Mouse (Mus musculus): ENCODE measurements around the gene Snap47. TPM values are rescaled to one million over a fixed set of nuclear protein-coding genes. Genes with fewer than 3 reads are reported as not detected.
"Not testable (repeated sequence)": the region's sequence is repeated elsewhere in the genome, so short reads cannot be mapped to it uniquely, and the experiment has no call there.

Gene Snap47
- polyA plus RNA-seq, 1 experiment from 2014 or later: 119 TPM

DNA sequence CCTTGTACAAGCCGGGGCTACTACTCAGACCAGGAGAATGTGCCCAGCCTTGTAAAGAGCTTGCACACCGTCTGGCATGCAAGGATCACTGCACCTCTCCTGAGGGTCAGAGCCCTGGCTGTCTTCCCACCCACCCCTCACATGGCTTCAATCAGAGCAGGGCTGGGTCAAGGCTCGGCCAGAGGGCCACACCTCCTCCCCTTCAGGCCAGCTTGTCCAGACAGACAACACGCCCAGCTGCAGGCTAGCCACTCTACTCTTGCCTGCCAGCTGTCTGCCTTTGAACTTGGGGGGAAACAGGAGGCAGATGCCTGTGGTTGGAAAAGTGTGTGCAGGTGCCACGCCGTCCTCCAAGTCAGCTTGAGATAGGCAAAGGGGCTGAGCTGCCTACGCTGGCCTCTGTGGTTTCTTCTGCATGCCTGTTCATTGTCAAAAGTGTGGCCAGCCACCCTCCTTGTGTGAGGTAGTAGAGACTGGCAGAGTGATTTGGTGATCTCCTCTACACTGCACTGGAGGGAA lies 66.5 kb downstream of the Snap47 start:
- H3K9me3 ChIP-seq (ENCODE audit: low read length): no peaks in the 10 kb centered on the region
- H3K4me3 ChIP-seq (ENCODE audit: low read length): no peak overlapping the region
- H3K4me2 ChIP-seq (replicated peaks; ENCODE audit: low read depth, low read length): no peak overlapping the region
- peak overlapping the region; percentile 28 for H3K9ac ChIP-seq (replicated peaks; ENCODE audit: low read length)
- H3K36me3 ChIP-seq (ENCODE audit: insufficient read depth, low read length): no peaks in the 10 kb centered on the region
- no peaks in the 10 kb centered on the region for H3K27me3 ChIP-seq (ENCODE audit: insufficient read depth, low read length)
- 0 out of 2 replicates have a peak overlapping the region, but pooled peaks have one; percentile 1 for H3K27ac ChIP-seq (ENCODE audit: low read length)
- WGBS: 23% methylated on average over 7 of the region's 7 CpGs
- peak; percentile 69 for ATAC-seq (ENCODE audit: low FRiP score, low TSS enrichment)
- H3K4me1 ChIP-seq (ENCODE audit: insufficient read depth, low read length): peaks cover 21% of the 10 kb centered on the region

DNA sequence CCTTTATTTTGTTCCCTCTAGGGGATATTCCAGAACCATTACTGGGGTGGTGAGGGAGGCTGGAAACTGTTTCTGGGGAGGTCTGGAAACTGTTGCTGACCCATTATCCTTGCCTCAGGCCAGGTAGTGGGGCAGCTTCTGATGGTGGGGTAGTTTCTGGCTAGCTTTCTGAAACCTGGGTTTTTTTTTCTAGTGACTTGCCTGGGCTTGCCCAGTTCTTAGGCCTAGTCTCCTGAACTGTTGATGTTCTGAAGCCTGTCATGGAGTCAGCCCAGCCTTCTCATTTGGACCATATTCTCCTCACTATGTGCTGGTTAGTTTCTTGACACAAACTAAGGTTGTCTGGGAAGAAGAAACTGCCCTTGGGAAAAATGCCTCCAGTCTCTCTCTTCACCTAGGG lies 71.4 kb downstream of the Snap47 start:
- H3K9ac ChIP-seq (replicated peaks; ENCODE audit: low read length): no peak overlapping the region
- no peak for ATAC-seq (ENCODE audit: low FRiP score, low TSS enrichment)
- H3K27ac ChIP-seq (ENCODE audit: low read length): no peak overlapping the region
- H3K4me1 ChIP-seq (ENCODE audit: insufficient read depth, low read length): peaks cover 7% of the 10 kb centered on the region
- H3K4me3 ChIP-seq (ENCODE audit: low read length): no peak overlapping the region
- H3K9me3 ChIP-seq (ENCODE audit: low read length): no peaks in the 10 kb centered on the region
- no peak overlapping the region for H3K4me2 ChIP-seq (replicated peaks; ENCODE audit: low read depth, low read length)
- no peaks in the 10 kb centered on the region for H3K36me3 ChIP-seq (ENCODE audit: insufficient read depth, low read length)
- no peaks in the 10 kb centered on the region for H3K27me3 ChIP-seq (ENCODE audit: insufficient read depth, low read length)

DNA sequence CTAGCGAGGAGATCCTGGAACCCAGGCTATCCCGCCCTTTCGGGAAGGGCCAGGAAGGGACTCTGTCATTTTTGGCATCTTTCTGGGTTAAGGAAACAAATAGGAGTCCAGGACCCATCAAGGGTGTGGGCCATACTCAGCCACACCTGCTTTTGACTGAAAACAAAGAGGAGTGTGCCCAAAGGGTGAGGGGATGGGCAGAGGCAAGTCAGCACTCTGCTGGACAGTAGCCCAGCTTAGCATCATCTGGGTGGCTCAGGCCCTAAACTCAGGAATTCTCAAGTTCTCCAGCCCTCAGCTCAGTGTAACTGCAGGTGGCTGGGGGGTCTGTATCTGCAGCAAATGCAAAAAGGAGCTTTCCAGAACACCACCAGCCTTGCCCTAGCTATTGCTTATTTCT lies 73.0 kb downstream of the Snap47 start:
- no peak for ATAC-seq (ENCODE audit: low FRiP score, low TSS enrichment)
- Histone ChIP-seq H3K9ac (replicated peaks; ENCODE audit: low read length) (no peak overlapping the region), H3K36me3 (ENCODE audit: insufficient read depth, low read length) (no peaks in the 10 kb centered on the region), H3K4me2 (replicated peaks; ENCODE audit: low read depth, low read length) (no peak overlapping the region), H3K4me3 (ENCODE audit: low read length) (no peak overlapping the region), H3K9me3 (ENCODE audit: low read length) (no peaks in the 10 kb centered on the region), H3K27ac (ENCODE audit: low read length) (no peak overlapping the region), H3K4me1 (ENCODE audit: insufficient read depth, low read length) (no peaks in the 10 kb centered on the region), H3K27me3 (ENCODE audit: insufficient read depth, low read length) (no peaks in the 10 kb centered on the region)
- 79% methylated on average over 3 of the region's 3 CpGs for WGBS

DNA sequence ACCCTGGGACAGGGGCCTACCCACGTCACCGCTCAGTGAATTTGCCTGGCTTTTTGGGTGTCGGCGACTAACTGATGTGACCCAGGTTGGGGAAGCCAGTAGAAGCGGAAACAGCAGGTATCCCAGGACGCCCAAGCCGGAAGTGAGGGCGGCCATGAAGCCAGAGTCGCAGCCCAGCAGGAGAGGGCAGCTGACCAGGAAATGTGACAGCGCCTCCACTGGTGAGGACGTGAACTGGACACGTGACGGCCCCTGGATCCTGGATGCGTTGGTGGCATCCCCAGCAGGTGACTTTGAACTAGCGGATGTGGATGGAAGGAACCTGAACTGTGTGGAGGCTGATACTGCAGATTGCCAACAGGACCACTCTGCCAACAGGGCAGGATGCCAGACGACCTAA lies 75.5 kb downstream of the Snap47 start, which contains the start of gene Prss38:
Prss38 (minus strand) TSS at position 183 of the 400 bp plus-strand sequence.
- Histone ChIP-seq H3K4me2 (replicated peaks; ENCODE audit: low read depth, low read length) (no peak within 1 kb of the TSS), H3K9me3 (ENCODE audit: low read length) (no peaks in the 10 kb centered on the region), H3K4me3 (ENCODE audit: low read length) (no peak within 1 kb of the TSS), H3K9ac (replicated peaks; ENCODE audit: low read length) (no peak within 1 kb of the TSS), H3K27ac (ENCODE audit: low read length) (no peak within 1 kb of the TSS), H3K36me3 (ENCODE audit: insufficient read depth, low read length) (no peaks in the 10 kb centered on the region), H3K4me1 (ENCODE audit: insufficient read depth, low read length) (no peaks in the 10 kb centered on the region), H3K27me3 (ENCODE audit: insufficient read depth, low read length) (no peaks in the 10 kb centered on the region)
- ATAC-seq (ENCODE audit: low FRiP score, low TSS enrichment): no peak
- 79% methylated on average over 16 of the region's 16 CpGs for WGBS

DNA sequence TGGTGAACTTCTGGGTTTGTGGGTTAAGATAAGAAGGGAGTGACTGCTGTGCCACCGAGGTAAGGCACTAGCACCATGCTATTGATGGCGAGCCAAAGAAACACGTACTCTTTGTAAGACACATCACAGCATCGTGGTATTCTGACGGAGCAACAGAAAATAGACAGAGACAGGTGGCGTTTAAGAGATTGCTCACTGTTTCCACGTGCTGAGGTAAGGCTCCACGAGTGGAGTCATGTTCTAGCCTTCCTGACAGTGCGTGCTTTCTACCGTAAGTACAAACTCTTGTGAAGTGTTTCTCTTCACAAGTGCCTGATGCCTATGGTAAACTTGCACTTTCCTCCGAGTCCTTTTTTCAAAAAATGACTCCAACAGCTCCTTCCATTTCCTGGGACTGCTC lies 81.1 kb downstream of the Snap47 start:
- no peak overlapping the region for H3K4me3 ChIP-seq (ENCODE audit: low read length)
- H3K27ac ChIP-seq (ENCODE audit: low read length): no peak overlapping the region
- no peak overlapping the region for H3K4me2 ChIP-seq (replicated peaks; ENCODE audit: low read depth, low read length)
- 78% methylated on average over 11 of the region's 11 CpGs for WGBS
- no peaks in the 10 kb centered on the region for H3K36me3 ChIP-seq (ENCODE audit: insufficient read depth, low read length)
- H3K9me3 ChIP-seq (ENCODE audit: low read length): no peaks in the 10 kb centered on the region
- no peaks in the 10 kb centered on the region for H3K27me3 ChIP-seq (ENCODE audit: insufficient read depth, low read length)
- no peaks in the 10 kb centered on the region for H3K4me1 ChIP-seq (ENCODE audit: insufficient read depth, low read length)
- ATAC-seq (ENCODE audit: low FRiP score, low TSS enrichment): no peak
- no peak overlapping the region for H3K9ac ChIP-seq (replicated peaks; ENCODE audit: low read length)

DNA sequence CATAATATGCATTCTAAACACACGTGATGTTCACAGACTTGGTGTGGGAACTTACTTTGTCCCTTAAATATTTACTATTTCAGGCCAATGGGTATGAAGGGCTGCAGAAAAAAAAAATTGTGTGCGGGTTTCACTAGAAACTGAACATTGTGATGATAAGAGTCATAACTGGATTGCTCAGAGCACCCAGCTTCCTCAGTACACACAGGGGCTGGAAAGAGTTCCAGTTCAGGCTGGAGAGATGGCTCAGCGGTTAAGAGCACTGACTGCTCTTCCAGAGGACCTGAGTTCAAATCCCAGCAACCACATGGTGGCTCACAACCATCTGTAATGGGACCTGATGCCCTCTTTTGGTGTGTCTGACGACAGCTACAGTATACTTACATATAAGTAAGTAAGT lies 83.0 kb downstream of the Snap47 start:
- not testable (repeated sequence) for H3K4me1 ChIP-seq (ENCODE audit: insufficient read depth, low read length); H3K27me3 ChIP-seq (ENCODE audit: insufficient read depth, low read length)
- WGBS: 87% methylated on average over 4 of the region's 4 CpGs

DNA sequence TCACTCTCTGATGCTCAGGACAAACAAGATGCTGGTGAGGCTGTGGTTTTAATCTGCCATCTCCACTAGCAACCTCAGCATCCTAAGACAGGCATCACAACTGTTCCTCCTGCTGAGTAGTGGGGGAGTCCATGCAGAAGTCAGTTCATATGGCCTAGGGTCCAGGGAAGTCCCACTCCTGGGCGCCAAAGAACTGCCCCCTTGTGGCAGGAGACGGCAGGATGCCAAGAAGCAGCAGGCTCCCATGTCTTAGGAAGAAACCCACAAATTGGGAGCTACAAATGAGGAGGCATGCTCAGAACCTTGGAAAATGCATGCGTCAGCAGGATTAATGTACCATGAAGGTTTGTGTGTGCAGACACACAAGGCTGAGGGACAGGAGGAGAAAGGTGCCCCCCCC lies 84.4 kb downstream of the Snap47 start:
- Histone ChIP-seq H3K27ac (ENCODE audit: low read length) (no peak overlapping the region), H3K9ac (replicated peaks; ENCODE audit: low read length) (no peak overlapping the region), H3K9me3 (ENCODE audit: low read length) (no peaks in the 10 kb centered on the region), H3K4me1 (ENCODE audit: insufficient read depth, low read length) (0 out of 2 replicates have a peak, but pooled peaks cover 6% of the 10 kb centered on the region), H3K4me2 (replicated peaks; ENCODE audit: low read depth, low read length) (no peak overlapping the region), H3K27me3 (ENCODE audit: insufficient read depth, low read length) (no peaks in the 10 kb centered on the region), H3K36me3 (ENCODE audit: insufficient read depth, low read length) (no peaks in the 10 kb centered on the region), H3K4me3 (ENCODE audit: low read length) (no peak overlapping the region)
- ATAC-seq (ENCODE audit: low FRiP score, low TSS enrichment): no peak
- WGBS: 15% methylated on average over 3 of the region's 3 CpGs

More for the DNA sequence above, 83.0 kb downstream of the Snap47 start:
- H3K9me3 ChIP-seq (ENCODE audit: low read length); H3K4me3 ChIP-seq (ENCODE audit: low read length); ATAC-seq (ENCODE audit: low FRiP score, low TSS enrichment); H3K4me2 ChIP-seq (replicated peaks; ENCODE audit: low read depth, low read length); H3K9ac ChIP-seq (replicated peaks; ENCODE audit: low read length); H3K36me3 ChIP-seq (ENCODE audit: insufficient read depth, low read length); H3K27ac ChIP-seq (ENCODE audit: low read length): not testable (repeated sequence)

DNA sequence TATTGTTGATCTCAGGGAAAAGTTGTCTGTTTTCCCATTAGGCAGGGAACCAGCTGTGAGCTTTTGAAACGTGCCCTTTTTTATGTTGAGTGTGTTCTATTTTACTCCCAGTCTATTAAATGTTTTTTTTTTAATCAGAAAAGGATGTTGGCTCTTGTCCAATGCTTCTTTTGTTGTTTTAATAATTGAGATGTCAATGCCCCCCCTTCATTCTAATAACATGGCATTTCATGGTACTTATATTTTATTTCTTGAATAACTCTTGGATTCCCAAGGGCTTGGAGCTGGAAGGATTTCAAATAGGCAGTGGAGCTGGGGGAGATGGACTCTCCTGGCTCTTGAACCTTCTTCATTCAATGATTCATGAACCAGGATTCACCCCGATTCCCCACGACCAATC lies 85.0 kb downstream of the Snap47 start:
- H3K27ac ChIP-seq (ENCODE audit: low read length): no peak overlapping the region
- H3K4me3 ChIP-seq (ENCODE audit: low read length): no peak overlapping the region

DNA sequence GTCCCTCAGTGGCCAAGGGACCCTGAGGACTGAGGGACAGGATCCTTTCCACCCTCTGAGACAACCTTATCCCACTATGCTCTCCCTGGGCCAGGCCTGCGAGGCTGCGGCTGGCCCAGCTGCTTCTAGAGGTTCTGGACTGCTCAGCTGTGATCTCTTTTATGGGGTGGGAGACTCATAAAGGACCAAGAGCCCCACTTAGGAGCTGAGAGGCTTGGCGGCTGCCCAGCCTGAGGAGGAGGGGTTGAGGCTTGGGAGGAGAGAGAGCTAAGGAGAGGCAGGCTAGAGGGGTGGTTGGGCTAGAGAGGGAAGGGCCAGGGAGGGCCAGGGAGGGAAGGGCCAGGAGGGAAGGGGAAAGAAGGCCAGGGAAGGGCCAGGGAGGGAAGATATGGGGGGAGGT lies 86.6 kb downstream of the Snap47 start:
- Histone ChIP-seq H3K27ac (ENCODE audit: low read length) (peak overlapping the region; percentile 7; the same call in 1 of the 2 replicates), H3K4me1 (ENCODE audit: insufficient read depth, low read length) (0 out of 2 replicates have a peak, but pooled peaks cover 6% of the 10 kb centered on the region), H3K4me3 (ENCODE audit: low read length) (no peak overlapping the region), H3K9ac (replicated peaks; ENCODE audit: low read length) (no peak overlapping the region), H3K27me3 (ENCODE audit: insufficient read depth, low read length) (no peaks in the 10 kb centered on the region), H3K4me2 (replicated peaks; ENCODE audit: low read depth, low read length) (no peak overlapping the region), H3K9me3 (ENCODE audit: low read length) (no peaks in the 10 kb centered on the region), H3K36me3 (ENCODE audit: insufficient read depth, low read length) (no peaks in the 10 kb centered on the region)
- 38% methylated on average over 3 of the region's 3 CpGs for WGBS
- peak; percentile 69 for ATAC-seq (ENCODE audit: low FRiP score, low TSS enrichment)

More for the DNA sequence above, 85.0 kb downstream of the Snap47 start:
- 51% methylated on average over 3 of the region's 3 CpGs for WGBS
- Histone ChIP-seq H3K27me3 (ENCODE audit: insufficient read depth, low read length) (no peaks in the 10 kb centered on the region), H3K9ac (replicated peaks; ENCODE audit: low read length) (no peak overlapping the region), H3K9me3 (ENCODE audit: low read length) (no peaks in the 10 kb centered on the region), H3K4me2 (replicated peaks; ENCODE audit: low read depth, low read length) (no peak overlapping the region), H3K36me3 (ENCODE audit: insufficient read depth, low read length) (no peaks in the 10 kb centered on the region), H3K4me1 (ENCODE audit: insufficient read depth, low read length) (0 out of 2 replicates have a peak, but pooled peaks cover 6% of the 10 kb centered on the region)
- no peak for ATAC-seq (ENCODE audit: low FRiP score, low TSS enrichment)

DNA sequence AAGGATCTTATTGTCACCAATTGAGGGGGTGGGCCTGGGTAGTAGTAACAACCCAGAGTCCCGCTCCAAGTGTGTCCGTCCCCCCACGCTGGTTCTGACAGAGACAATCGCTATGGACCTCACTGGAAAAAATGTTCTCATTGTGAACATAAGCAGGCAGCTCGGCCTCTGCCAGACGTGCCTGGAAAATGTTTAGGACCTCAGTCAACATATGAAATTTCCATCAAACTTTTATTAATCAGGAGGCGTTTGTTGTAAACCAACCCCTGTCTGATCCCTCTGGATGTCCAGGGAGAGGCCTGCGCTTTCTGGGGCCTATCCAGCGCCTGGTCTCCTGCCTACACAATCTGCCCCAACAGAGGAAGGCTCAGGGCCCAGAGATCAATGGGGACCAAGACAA lies 87.0 kb downstream of the Snap47 start:
- H3K9ac ChIP-seq (replicated peaks; ENCODE audit: low read length): no peak overlapping the region
- peak overlapping the region; percentile 7; the same call in 1 of the 2 replicates for H3K27ac ChIP-seq (ENCODE audit: low read length)
- WGBS: 81% methylated on average over 9 of the region's 9 CpGs
- 0 out of 2 replicates have a peak, but pooled peaks have one; percentile 9 for ATAC-seq (ENCODE audit: low FRiP score, low TSS enrichment)
- H3K4me1 ChIP-seq (ENCODE audit: insufficient read depth, low read length): 0 out of 2 replicates have a peak, but pooled peaks cover 6% of the 10 kb centered on the region
- no peaks in the 10 kb centered on the region for H3K27me3 ChIP-seq (ENCODE audit: insufficient read depth, low read length)
- H3K36me3 ChIP-seq (ENCODE audit: insufficient read depth, low read length): no peaks in the 10 kb centered on the region
- H3K9me3 ChIP-seq (ENCODE audit: low read length): no peaks in the 10 kb centered on the region
- no peak overlapping the region for H3K4me3 ChIP-seq (ENCODE audit: low read length)
- no peak overlapping the region for H3K4me2 ChIP-seq (replicated peaks; ENCODE audit: low read depth, low read length)
